Mouse (Mus musculus): ENCODE results near the gene Prrc2b.

DNA sequence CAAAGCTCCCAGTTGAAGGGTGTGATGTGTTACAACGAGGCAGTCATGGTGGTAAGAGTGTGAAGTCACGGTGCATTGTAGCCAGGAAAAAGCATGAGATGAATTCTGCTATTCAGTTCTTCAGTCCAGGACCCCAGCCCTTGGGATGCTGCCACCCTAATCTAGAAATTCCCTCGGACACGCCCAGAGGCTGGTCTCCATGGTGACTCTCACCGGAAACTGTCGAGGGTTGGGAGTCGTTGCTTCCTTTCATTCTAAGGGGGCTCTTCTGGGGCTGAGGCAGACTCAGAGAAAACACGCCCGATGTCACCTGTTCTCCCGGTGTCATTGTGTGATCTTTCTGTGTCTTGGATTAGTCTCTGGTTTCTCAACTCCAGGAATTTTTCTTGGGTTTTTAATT is 15.7 kb downstream of the Prrc2b start:
- TF ChIP-seq POLR2A (IDR thresholded peaks at IDR 0.05; ENCODE audit: low read depth, low read length) (no peak), CTCF (IDR thresholded peaks at IDR 0.05; ENCODE audit: borderline replicate concordance, insufficient read depth, low read length) (no peak)

Measured in embryonic fibroblast, embryonic 13.5 days (primary cell).